Mouse (Mus musculus) liver, postnatal 0 days (tissue): Measurements from ENCODE around the gene Fmnl3.

Source experiments
- CTCF ChIP-seq: sonication (generic); IDR thresholded peaks from 2 replicates; pipeline ENCODE4 v1.5.1; 2016; ENCODE audit warnings: antibody characterized with exemption, low read depth
- EP300 ChIP-seq: IDR thresholded peaks from 2 replicates; pipeline ENCODE4 v1.6.1; 2016; ENCODE audit warnings: antibody characterized with exemption, low read depth, mild to moderate bottlenecking

GRCm38 (mm10) chr15:99324151-99324550, 46.1 kb downstream of the Fmnl3 start:
- TF ChIP-seq CTCF (no peak), EP300 (no peak)
